Mouse (Mus musculus): Measurements from ENCODE around the gene Clec16a.

DNA sequence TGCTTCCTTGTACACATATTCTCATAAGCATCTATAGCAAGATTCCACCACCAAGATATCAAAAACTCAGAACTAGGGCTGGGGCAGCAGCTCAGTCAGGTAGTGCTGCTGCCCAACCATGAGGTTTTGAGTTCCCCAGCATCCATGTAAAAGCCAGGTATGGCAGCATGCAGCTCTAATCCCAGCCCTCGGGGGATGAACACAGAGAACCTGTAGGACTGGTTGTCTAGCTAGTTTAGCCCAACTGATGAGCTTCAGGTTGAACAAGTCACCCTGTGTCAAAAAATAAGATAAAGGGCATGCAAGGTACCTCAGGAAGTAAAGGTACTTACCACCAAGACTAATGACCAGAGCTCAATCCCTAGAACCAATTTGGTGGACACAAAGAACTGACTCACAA, 148.3 kb downstream of the Clec16a start:
- TF ChIP-seq CTCF (IDR thresholded peaks at IDR 0.05; ENCODE audit: low read depth) (no peak), EP300 (IDR thresholded peaks at IDR 0.05; ENCODE audit: low read depth) (no peak)
